Mouse (Mus musculus) heart, postnatal 0 days (tissue): ENCODE data around the gene Ifna4. TPM values are rescaled to one million over a fixed set of nuclear protein-coding genes. Genes with fewer than 3 reads are reported as not detected.

Experiments used
- ATAC-seq: fragments of 200-750 bp; cut with Nextera tagmentation; 2 replicates; pipeline ENCODE4 v1.8.0; 2017; ENCODE audit warnings: low read depth, moderate number of reproducible peaks, moderate library complexity; ENCODE audit not compliant: insufficient read depth
- DNase-seq: peaks from one replicate; pipeline ENCODE4 v3.0.0-alpha.2; 2016; ENCODE audit warnings: low spot score
- H3K27ac ChIP-seq: fragments of 300-500 bp; sonication (generic); 2 replicates; pipeline ENCODE4 v1.5.1; 2014; ENCODE audit warnings: low read depth, mild to moderate bottlenecking
- H3K27me3 ChIP-seq: fragments of 300-500 bp; sonication (generic); 2 replicates; pipeline ENCODE4 v1.6.1; 2014; ENCODE audit warnings: low read length, mixed read lengths; ENCODE audit not compliant: control insufficient read depth, insufficient read depth
- H3K36me3 ChIP-seq: fragments of 300-500 bp; sonication (generic); replicated peaks from 2 replicates; pipeline ENCODE4 v1.6.1; 2014; ENCODE audit warnings: low read length, mixed read lengths; ENCODE audit not compliant: control insufficient read depth, insufficient read depth
- H3K4me1 ChIP-seq: fragments of 300-500 bp; sonication (generic); 2 replicates; pipeline ENCODE4 v1.6.1; 2014; ENCODE audit warnings: antibody characterized with exemption; ENCODE audit not compliant: control insufficient read depth, insufficient read depth
- H3K4me2 ChIP-seq: fragments of 300-500 bp; sonication (generic); 2 replicates; pipeline ENCODE4 v1.6.1; 2014; ENCODE audit warnings: low read depth, mild to moderate bottlenecking, low read length, moderate library complexity
- H3K4me3 ChIP-seq: fragments of 300-500 bp; sonication (generic); 2 replicates; pipeline ENCODE4 v1.5.1; 2014; ENCODE audit warnings: low read depth, low read length
- H3K9ac ChIP-seq: fragments of 300-500 bp; sonication (generic); replicated peaks from 2 replicates; pipeline ENCODE4 v1.6.1; 2014; ENCODE audit warnings: low read depth, low read length, mixed read lengths
- H3K9me3 ChIP-seq: fragments of 300-500 bp; sonication (generic); replicated peaks from 2 replicates; pipeline ENCODE4 v1.6.1; 2016; ENCODE audit warnings: low read length; ENCODE audit not compliant: control insufficient read depth
- CTCF ChIP-seq: IDR thresholded peaks from 2 replicates; pipeline ENCODE4 v1.5.1; 2016; ENCODE audit warnings: antibody characterized with exemption, control low read depth, low read depth
- EP300 ChIP-seq: IDR thresholded peaks from 2 replicates; pipeline ENCODE4 v1.6.1; 2016; ENCODE audit warnings: antibody characterized with exemption, low read depth
- WGBS: fragments of 180-500 bp; shearing (Covaris S2); extraction: QIAGEN DNeasy Blood & Tissue Kit; methylation state at CpG from one replicate; pipeline ENCODE4 v1.1.7; 2014; 5-methylcytosine and 5-hydroxymethylcytosine counted together
- polyA plus RNA-seq: library from polyadenylated mRNA; unstranded; fragments of >200 nt; fragmentation: Nextera tagmentation; extraction: Ambion mirVana; gene quantifications from 2 replicates; pipeline ENCODE4 v1.2.1, GENCODE M21; 2015
- total RNA-seq: library from RNA; depleted of rRNA; stranded (reverse); fragments of >200 nt; gene quantifications from 2 replicates; pipeline ENCODE4 v1.2.3, GENCODE M21; 2014; ENCODE audit warnings: low replicate concordance

The Ifna4 gene
- total and polyA plus RNA-seq, 2 experiments from 2014 or later, result not detected

GRCm38 (mm10) chr4:88867926-88868911, 26.6 kb downstream of the Ifna4 start:
- TF ChIP-seq CTCF (no peak), EP300 (no peak)
- peak; percentile 12 for DNase-seq
- H3K4me3 ChIP-seq, result peak overlapping the region; percentile 71
- peak overlapping the region; percentile 48; the same call in 1 of the 2 replicates for H3K9ac ChIP-seq
- peak overlapping the region; percentile 61 for H3K27ac ChIP-seq
- no peaks in the 10 kb centered on the region for H3K4me1 ChIP-seq
- 6% methylated on average over 31 of the region's 31 CpGs for WGBS
- no peaks in the 10 kb centered on the region for H3K9me3 ChIP-seq
- no peaks in the 10 kb centered on the region for H3K36me3 ChIP-seq
- H3K4me2 ChIP-seq, result peak overlapping the region; percentile 96
- peak; percentile 60 for ATAC-seq
- H3K27me3 ChIP-seq, result peaks cover 7% of the 10 kb centered on the region; the same call in 1 of the 2 replicates

GRCm38 (mm10) chr4:88872691-88873090, 31.0 kb downstream of the Ifna4 start:
- DNase-seq (peak; percentile 10), ATAC-seq (no peak)
- peak; percentile 70 for TF ChIP-seq CTCF
- TF ChIP-seq EP300, result no peak
- Histone ChIP-seq H3K4me3 (no peak overlapping the region), H3K9ac (no peak overlapping the region), H3K4me1 (no peaks in the 10 kb centered on the region), H3K27ac (no peak overlapping the region), H3K27me3 (no peaks in the 10 kb centered on the region), H3K4me2 (no peak overlapping the region), H3K36me3 (no peaks in the 10 kb centered on the region), H3K9me3 (no peaks in the 10 kb centered on the region)
- WGBS, result 2% methylated on average over 2 of the region's 2 CpGs

DNA sequence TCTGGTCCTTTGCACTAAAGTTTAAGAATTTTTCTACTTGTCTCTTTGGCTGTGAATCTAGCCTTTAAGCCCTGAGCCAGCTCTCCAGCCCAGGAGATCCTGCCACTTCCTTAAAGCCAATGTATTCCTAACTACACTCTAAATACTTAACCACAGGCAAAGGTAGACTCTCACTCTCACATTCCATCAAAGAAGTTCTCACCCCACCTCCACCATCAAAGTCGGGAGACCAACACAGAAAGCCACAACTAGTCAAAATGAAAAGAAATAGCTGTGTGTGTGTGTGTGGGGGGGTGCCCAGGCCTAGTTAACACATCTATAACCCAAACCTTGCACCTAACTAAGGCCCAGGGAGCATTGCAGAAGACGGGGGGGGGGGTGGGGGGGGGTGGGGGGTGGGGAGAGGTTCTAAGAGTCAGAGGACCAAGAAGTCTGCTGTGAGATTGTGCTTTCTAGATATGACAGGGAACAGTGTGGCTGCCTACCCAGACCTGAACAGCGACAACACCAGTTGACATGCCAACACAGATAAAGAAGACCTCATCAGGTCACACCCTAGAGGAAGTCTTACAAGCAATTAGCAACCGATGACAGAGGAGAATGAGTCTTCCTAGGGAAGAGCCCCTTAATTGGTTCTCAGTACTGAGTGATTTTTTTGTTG, 33.9 kb downstream of the Ifna4 start:
- no peaks in the 10 kb centered on the region for H3K9me3 ChIP-seq
- H3K27ac ChIP-seq, result no peak overlapping the region
- no peaks in the 10 kb centered on the region for H3K36me3 ChIP-seq

GRCm38 (mm10) chr4:88876520-88876919, 34.9 kb downstream of the Ifna4 start:
- WGBS, result 79% methylated on average over 4 of the region's 4 CpGs
- Histone ChIP-seq H3K9ac (no peak overlapping the region), H3K4me1 (no peaks in the 10 kb centered on the region), H3K9me3 (no peaks in the 10 kb centered on the region), H3K4me3 (no peak overlapping the region), H3K27ac (no peak overlapping the region), H3K36me3 (no peaks in the 10 kb centered on the region), H3K27me3 (no peaks in the 10 kb centered on the region), H3K4me2 (no peak overlapping the region)
- ATAC-seq, result no peak
- no peak for DNase-seq
- no peak for TF ChIP-seq CTCF
- TF ChIP-seq EP300, result no peak

More for the DNA sequence above, 33.9 kb downstream of the Ifna4 start:
- no peak overlapping the region for H3K4me2 ChIP-seq
- DNase-seq (no peak), ATAC-seq (no peak)
- H3K9ac ChIP-seq, result no peak overlapping the region
- WGBS, result 36% methylated on average over 4 of the region's 4 CpGs
- TF ChIP-seq CTCF, result no peak
- TF ChIP-seq EP300, result no peak
- no peak overlapping the region for H3K4me3 ChIP-seq
- no peaks in the 10 kb centered on the region for H3K27me3 ChIP-seq
- H3K4me1 ChIP-seq, result no peaks in the 10 kb centered on the region

DNA sequence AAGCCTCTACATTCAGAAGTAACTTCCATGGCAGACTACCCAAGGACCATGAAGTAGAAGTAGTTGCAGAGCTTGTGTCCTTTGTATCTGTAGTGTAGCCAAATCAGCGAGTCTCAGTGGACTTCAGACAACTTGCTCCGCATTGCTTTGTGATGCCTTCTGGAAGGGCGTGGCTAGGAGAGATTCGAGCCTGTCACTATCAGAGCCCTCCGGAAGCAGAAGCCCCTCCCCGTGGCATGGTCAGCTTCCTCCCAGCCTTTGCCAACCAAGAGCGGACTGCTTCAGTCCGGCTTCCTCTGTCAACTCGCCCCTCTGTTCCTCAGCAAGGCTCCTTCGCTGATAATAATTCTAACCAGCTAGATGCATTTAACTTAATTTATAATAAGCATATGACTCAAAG, 36.6 kb downstream of the Ifna4 start:
- no peak overlapping the region for H3K4me2 ChIP-seq

More for the DNA sequence above, 36.6 kb downstream of the Ifna4 start:
- Histone ChIP-seq H3K4me3 (no peak overlapping the region), H3K36me3 (no peaks in the 10 kb centered on the region), H3K9me3 (no peaks in the 10 kb centered on the region), H3K27ac (no peak overlapping the region), H3K27me3 (no peaks in the 10 kb centered on the region), H3K4me1 (no peaks in the 10 kb centered on the region), H3K9ac (no peak overlapping the region)
- WGBS, result 28% methylated on average over 10 of the region's 10 CpGs
- no peak for TF ChIP-seq EP300
- no peak for TF ChIP-seq CTCF
- ATAC-seq (no peak), DNase-seq (peak; percentile 6)
